Mouse (Mus musculus): ENCODE data around the gene Lrrc2. TPM values are rescaled to one million over a fixed set of nuclear protein-coding genes. Genes with fewer than 3 reads are reported as not detected.

The Lrrc2 gene
- total RNA-seq, 2 experiments from 2014 or later = 10.6 to 13.7 TPM

DNA sequence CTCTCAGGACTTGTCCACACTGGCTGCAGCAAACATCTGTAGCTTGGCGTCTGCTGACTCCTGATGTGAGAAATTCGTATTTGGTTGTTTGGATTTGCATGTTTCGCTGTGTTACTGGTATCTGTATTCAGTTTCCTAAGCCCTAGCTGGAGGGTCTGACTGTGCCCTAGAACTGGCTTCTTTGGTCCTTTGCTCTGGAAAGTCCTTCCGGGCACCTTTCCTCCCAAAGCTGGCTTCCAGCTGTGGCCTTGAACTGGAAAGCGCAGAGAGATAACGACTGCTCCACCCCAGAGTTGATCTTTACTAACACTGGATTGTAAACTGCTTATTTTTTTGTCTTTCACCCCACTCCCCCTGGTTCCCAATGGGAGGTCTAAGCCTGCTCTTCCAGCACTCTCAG is 3.4 kb upstream of the Lrrc2 start:
- DNase-seq = no peak

DNA sequence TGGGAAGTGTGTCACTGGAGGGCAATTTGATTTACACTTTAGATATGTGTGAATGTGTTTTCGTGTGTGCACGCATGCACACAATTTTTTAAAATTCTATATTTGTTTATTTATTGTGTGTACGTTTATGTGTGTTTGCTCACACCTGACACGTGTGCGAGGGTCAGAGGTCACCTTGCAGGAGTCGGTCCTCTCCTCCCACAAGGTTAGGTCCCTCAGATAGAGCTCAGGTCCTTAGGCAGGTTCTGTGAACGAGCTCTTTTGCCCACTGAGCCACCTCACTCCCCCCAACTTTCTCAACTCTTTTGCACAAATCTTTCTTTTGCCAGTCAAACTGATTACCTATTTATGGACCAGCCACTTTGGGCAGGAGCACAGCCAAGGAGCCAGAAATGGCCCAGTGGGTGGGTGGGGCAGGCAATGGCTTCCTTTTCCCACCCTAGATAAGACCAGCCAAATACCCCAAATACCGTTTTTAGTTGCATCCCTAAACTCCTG is 2.5 kb upstream of the Lrrc2 start:
- DNase-seq = no peak

DNA sequence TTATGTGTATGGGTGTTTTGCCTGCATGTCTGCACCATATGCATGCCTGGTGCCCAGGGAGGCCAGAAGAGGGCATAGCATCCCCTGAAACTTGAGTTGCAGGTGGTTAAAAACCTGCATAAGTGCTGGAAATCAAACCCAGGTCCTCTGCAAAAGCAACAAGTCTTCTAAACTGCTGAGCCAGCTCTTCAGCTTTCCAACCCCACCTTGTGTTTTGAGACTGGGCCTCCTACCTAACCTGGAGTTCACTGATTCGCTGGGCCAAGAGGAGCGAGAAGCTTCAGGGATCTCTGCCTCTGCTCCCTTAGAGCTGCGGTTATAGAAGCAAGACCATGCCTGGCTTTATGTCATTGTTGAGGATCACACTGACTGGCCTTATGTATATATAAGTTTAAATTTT is 1.2 kb upstream of the Lrrc2 start:
- DNase-seq = no peak

DNA sequence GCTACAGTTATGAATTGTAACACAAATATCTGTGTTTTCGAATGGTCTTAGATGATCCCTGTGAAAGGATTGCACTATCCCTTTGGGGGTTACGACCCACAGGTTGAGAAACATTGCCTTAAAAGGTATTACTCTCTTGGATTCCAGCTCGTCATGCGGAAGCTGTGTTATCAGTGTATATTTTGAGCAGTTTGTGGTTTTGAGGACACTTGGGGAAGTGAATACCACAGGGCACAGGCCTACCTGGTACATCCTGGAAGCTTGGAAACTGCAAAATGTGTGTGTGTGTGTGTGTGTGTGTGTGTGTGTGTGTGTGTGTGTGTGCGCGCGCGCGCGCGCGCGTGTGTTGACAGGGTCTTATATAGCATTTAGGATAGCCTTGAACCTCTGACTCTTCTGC is 521 bp downstream of the Lrrc2 start:
- DNase-seq = no peak

DNA sequence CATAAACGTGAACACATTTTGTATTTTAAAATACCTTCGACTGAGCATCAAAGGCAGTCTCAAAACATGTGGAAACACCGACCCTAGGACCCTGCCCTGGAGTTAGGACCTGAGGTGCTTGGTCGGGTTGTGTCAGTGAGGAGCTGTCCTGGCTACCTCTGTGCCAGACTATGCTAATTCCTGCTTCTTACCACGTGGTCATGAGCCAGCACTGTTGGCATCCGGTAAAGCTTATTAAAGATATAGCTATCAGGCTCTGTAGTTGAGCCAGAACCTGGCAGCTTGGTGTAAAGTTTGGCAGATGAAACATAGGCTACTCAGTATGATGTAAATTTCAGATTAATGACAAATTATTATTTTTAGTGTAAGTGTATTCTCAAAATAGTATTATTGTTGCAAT is 1.1 kb downstream of the Lrrc2 start:
- DNase-seq = no peak

DNA sequence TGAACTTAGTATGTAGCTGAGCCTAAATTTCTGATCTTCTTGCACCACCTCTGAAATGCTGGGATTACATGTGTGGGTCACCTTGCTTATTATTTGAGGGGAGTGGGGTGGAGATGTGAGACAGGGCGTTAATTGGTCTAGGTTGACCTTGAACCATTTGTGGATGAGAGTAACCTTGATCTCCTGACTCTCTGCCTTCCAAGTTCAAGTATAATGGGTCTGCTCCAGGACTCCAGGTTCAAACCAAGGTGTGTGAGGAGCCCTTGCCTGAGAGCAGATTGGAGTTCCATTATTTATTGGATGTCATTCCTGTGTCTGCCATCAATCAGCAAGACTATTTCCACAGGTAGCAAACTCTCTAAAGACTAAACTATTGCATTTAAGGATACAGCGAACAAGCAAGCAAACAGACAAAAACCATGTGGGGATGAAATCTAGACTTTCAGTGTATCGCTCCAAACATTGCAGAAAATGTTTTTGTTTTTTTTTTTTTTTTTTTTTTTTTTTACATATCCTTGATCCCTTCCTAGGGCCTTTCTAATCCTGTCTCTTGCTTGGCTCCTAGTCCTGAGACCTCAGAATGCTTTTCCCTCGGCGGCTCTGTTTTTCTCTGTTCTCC is 1.7 kb downstream of the Lrrc2 start:
- no peak for DNase-seq

DNA sequence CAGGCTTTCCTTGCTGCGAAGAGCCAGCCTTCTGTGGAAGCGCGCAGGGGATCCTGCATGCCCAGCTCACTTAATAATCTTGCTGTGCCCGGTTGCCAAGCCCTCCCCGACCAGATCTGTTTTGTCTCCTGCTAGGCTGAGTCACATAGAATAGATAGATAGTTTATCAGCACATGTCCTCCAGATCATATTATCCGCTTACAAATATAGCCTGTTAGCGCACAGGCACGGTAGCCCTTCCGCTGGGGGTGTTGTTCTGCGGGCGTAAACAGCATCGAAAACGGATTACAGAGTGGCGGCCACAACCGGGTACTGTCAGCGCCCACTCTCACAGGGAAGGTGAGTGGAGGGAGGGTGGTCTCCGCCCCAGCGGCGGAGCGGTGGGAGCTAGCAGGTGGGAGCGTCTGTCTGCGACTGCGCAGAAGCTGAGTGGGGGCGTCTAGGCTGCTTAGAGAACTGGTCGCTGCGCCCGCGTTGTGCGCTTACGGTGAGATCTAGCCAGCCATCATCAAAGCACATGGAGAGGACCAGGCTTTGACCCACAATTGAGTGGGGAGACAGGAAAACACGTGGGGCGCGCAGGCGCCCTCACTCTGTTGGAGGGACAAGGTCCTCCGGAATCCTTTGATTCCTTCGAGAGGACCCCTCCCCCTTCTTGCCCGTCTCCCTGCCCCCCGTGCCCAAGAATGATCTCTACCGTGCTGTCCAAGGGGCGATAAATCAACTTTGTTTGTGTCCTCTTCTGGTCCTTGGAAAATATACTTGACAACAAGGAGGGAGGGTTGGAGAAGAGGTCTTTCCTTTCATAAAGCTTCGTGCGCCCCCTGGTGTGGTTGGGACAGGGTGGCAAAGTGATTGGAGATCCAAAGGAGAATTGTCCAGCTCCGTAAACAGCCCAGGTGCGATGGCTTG is 2.5 kb downstream of the Lrrc2 start:
- peak; percentile 69 for DNase-seq

DNA sequence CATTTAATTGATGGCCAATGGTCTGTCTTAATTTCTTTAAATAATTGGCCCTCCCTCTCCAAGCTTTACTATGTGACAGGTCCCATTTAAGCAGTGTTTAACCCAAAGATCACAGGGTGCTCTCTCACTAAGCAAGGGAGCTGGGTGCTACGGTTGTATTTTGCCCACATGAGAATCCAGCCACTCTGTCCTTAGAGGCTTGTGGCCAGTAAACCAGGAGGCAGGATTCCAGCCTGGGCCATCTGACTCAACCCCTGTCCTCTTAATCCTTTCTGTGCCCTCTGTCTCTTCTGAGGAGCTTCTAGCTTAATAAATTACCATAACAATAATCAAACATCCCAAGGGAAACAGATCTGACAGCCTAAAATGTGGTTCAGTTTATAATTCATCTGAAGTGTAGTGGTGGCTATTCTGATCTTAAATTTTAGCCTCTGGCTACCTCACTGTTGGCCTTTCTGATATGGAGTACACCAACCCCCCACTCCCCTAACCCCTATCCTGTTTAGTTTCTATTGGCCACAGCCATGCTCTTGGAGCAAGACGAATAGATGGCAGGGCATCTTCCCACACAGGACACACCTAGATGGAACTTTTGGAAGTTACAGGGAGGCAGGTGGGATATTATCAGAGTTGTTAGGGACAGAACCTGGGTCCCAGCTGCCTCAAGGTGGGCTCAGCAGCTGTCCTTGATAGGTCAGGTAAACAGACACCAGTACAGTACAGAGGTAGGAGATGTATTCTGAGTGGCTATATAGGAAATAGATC is 3.5 kb downstream of the Lrrc2 start:
- no peak for DNase-seq

DNA sequence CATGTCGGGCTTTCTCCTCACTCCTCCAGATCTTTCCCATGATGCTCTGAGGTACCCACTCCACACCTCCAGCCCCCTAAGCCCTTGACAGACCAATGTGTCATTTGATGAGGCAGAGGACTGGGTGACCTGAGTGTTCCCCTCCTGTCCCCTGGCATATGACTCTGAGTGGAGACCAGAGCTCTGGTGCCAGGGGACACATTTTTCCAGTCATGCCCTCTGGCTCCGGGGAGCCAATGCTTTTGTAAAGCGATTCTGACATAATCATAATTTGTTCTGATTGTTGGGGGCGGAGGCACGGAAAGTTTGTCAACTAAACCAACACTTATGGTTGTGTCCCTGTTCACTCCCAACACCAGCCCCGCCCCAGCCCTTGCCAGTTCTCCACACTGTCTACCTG is 4.6 kb downstream of the Lrrc2 start:
- no peak for DNase-seq

DNA sequence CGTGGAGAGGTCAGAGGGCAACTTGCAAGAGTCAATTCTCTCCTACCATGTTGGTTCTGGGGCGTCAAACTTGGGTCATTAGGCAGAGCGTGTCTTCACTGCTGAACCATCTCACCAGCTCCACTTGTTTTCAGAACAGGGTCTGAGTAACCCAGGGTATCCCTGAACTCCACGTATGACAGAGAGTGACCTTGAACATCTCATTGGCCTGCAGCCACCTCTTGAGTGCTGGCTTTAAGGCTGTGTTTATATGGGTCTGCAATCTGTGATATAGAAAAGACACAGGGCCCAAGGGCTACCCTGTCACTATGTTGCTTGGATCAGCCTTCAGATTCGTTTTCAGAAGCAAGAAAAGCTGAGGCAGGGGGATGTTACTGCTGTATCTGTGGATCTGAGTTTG is 8.3 kb downstream of the Lrrc2 start:
- no peak for DNase-seq

DNA sequence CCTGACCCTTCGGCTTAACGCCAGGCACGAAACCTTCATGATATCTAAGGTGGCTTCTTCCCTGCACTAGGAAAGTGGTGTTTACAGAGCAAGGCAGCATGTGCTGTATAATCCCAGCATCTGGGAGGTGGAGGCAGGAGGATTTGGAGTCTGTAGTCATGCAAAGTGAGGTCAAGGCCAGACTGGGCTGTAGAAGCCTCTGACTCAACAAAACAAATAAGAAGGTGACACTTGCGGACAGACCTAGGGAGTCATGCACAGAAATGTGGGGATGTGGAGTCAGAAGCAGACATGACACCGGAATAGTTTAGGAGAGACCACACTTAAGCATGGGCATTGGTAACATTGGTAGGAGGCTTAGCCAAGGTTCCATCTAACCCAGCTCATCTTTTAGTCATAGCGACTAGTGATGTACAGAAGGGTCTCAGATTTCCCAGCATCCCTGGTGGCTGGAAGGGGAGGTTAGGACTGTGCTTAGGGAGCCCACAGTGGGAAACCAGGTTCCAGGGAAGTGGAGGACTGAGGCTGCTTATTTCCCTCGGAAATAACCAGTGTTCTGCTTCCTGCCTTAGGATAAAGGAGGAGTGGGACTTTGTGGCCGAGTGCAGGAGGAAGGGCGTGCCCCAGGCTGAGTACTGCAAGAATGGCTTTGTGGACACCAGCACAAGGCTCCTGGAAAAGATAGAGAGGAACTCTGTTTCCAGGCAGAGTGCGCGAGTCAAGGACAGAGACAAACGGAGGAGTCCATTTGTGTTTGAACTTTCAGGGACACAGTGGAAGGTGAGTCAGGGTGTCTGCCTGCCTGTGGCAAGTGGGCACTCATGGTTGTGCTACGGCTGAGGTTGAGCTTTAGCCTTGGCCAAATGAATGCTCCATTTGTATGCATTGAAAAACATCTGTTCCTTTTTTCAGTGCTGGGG is 9.1 kb downstream of the Lrrc2 start:
- DNase-seq = no peak

DNA sequence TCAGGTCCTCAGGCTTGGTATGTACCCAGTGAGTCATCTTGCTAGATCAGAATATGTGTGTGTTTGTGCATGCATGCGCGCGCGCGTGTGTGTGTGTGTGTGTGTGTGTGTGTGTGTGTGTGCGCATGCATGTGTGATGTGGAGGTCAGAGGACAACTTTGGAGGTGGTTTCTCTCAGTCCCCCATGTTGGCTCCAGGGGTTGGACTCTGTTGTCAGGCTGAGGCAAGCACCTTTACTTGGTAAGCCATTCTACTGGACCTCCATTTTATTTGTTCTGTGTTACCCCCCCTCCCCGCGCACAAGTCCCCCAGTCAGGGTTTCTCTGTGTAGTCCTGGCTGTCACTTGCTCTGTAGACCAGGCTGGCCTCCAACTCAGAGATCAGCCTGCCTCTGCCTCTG is 10.0 kb downstream of the Lrrc2 start:
- DNase-seq = no peak

DNA sequence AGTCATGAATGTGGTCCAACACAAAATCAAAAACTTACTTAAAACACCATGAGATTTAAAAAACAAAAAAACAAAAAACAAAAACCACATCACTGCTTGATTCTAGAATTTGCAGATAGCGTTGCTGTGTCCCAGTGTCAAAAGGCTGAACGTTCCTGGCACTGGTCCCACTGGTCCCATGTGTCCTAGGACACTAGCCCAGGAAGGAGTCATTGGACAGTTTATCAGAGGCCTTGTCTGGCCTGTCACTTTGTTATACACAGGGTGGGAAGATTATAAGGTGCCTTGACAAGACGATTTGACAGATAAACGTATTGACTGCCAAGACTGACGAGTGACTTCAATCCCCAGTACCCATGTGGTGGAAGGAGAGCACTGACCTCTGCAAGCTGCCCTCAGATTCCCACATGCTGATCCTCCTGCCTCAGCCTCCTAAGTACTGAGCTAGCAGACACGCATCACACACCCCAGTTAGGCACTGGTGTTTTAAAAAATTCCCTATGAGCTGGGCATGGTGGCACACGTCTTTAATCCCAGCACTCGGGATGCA is 12.3 kb downstream of the Lrrc2 start:
- DNase-seq = no peak

DNA sequence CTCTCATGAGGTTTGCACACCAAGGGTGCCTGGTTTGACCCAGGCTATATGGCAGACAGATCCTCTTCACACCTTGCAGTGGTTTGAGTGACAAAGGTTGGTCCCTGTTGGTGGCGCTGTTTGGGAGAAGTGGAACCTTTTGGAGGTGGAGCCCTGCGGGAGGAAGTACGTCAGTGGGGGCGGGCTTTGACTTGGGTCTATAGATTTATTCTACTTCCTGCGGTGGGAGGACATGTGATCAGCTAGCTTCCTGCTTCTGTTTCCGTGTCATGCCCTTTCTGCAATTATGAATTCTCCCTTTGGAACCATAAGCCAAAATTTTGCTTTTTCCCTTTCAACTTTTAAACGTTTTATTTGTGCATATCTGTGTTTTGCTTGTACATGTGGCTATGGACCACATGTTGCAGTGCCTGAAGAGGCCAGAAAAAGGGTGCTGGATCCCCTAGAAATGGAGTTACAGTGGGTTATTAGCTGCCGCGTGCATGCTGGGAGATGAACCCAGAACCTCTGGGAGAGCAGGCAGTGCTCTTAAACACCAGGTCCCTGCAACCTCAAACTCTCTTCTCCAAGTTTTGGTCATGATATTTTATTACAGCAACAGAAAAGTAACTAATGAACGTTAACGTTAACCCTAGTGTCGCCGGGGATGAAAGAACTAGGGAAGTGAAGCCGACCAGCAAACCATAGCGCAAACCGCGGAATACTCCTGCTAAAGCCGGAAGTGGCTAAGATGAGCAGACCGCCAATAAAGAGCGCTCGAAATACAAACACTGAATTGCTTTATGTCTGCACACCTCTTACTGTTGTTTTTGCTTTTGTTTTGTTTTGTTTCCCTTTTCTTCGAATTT is 13.9 kb downstream of the Lrrc2 start:
- no peak for DNase-seq

DNA sequence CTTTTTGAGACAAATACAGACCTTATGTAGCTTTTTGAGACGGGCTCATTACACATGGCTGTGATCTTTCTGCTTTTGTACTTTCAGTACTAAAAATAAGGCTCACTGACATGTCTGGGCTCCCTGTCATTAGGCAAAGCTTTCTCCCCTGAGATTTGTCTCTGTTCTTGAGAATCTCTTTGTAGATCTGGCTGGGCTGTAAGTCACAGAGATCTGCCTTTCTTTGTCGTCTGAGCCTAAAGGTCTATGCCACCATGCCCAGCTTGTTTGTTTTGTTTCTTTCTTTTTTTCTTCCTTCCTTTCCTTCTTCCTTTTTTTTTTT is 14.5 kb downstream of the Lrrc2 start:
- DNase-seq = no peak

DNA sequence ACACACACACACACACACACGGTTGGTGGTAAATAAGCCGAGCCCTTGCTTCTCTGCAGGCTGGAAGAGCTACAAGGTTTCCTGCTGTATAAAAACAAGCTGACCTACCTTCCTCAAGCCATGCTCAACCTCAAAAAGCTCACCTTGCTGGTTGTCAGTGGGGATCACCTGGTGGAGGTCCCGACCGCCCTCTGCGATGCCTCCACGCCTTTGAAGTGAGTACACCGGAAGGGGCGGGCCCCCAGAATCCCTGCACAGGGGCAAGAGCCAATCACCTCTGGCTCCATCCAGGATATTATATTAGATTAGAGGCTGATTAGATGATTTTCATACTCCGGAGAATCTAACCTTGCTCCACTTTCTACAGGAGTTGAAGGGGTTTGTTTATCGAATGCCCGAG is 28.1 kb downstream of the Lrrc2 start:
- DNase-seq = no peak

DNA sequence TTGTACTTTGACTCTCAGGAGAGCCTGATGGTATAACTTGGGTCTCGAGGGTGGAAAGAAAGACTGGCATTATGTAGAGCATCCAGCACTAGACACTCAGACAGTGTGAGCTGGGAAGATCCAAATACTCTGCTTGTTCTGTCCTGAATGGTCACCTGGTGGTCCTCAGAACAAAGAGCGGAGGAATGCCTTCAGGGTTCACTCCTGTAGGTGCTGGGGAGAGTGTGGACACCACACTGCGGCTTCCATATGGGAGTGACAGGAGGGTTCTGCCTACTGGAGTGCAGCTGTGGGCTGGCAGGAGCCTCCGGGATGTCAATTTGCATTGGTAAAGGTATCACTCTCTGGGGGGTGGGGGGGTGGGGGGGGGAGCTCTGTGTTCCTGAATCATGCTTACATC is 31.0 kb downstream of the Lrrc2 start:
- no peak for DNase-seq

DNA sequence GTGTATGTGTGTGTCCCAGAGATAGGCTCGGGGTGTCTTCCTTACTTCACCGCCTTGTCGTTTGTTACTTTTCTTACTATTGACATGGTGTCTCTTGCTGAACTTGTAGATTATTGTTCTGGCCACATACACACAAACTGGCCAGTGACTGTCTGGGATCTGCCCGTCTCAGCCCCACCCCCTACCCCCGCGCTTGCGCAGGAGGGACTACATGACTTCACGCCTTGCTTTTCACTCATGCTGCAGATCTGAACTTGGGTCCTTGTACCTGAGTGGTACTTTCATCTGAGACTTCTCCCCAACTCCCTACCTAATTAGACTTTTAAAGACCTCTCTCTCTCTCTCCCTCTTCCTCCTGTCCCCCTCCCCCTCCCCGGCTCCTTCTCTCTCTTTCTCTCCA is 32.8 kb downstream of the Lrrc2 start:
- no peak for DNase-seq

DNA sequence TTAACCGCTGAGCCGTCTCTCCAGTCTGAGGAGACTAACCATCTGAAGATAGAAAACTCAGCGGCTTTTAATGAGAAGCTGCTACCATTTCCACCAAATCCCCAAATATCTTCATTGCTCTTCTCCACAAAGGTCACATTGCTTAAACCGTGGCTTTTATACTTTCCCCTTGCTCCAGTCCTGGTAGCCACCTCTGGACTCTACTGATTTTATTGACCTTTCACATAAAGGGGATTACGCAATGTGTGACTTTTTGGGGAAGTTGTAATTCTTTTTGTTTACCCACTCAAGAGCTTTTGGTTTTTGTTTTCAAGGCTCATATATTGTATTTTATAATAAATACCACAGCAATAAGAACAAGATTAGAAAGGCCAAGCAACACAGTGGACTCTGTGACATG is 34.2 kb downstream of the Lrrc2 start:
- DNase-seq = no peak

DNA sequence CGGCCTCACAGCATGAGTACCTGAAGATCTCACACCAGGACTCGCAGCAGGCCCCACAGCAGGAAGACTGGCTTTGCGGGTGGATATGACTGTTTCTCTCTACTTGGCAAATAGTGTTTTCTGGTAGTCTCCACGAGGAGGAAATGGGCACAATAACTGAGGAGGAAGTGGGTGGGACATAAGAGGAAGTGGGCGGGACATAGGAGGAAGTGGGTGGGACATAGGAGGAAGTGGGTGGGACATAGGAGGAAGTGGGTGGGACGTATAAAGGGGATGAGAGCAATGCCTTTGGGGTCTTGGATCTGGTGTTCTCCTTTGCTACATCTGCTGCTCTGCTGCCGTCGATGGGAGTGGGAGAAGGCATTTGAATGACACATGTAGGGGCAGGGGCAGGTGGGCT is 34.6 kb downstream of the Lrrc2 start:
- no peak for DNase-seq

DNA sequence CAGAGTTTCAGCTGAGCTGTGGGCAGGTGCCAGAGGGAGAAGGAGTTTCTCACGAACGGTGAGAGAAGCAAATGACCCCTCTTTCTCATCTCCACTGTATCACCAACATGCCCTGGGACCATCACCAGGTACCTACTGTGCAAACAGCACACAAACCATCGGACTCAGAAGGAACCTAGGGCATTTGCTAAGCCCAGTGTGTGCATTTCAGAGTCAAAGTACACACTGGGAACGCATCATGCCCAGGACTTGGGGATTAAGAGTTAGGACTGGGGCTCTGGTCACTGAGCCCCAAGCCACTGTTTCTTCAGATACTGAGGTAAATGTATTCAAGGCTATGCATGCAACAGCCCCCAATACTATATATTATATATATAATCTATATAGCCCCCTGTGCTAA is 36.0 kb downstream of the Lrrc2 start:
- DNase-seq = no peak

All from gastrocnemius, postnatal 10 days (tissue).